Mouse (Mus musculus): ENCODE data around the gene Nrp1. TPM values are rescaled to one million over a fixed set of nuclear protein-coding genes. Genes with fewer than 3 reads are reported as not detected.

Gene Nrp1
- polyA plus RNA-seq, 1 experiment from 2014 or later, result 138 TPM

DNA sequence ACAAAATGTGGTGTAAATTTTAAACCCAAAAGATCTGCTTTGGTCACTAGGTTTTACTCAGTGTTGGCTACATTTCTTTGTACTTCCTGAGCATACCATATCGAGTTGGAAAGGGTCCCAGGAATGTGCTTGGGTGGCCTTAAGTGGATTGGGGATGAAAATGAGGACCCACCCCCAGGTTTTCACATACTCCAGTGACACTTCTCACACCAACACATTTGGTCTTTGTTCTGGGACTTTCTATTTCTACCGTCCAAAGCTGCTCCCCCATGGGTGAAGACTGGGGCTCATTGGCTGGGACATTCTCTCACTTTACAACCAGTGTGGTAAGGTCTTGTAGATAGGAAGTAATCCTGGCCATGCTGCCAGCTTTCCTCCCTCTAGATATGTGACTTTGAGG, 111.7 kb downstream of the Nrp1 start:
- H3K27me3 ChIP-seq, result no peaks in the 10 kb centered on the region
- peak overlapping the region; percentile 59 for H3K27ac ChIP-seq
- peak; percentile 48; the same call in 1 of the 2 replicates for ATAC-seq (replicated peaks; ENCODE audit: insufficient number of reproducible peaks, insufficient read depth, low FRiP score, low read depth)
- no peaks in the 10 kb centered on the region for H3K9me3 ChIP-seq (replicated peaks)
- peaks cover 59% of the 10 kb centered on the region for H3K36me3 ChIP-seq
- H3K4me3 ChIP-seq, result no peak overlapping the region
- peaks cover 29% of the 10 kb centered on the region for H3K4me1 ChIP-seq (replicated peaks)
- H3K9ac ChIP-seq, result no peak overlapping the region
- WGBS, result 27% methylated on average over 2 of the region's 2 CpGs
- no peak overlapping the region for H3K4me2 ChIP-seq

DNA sequence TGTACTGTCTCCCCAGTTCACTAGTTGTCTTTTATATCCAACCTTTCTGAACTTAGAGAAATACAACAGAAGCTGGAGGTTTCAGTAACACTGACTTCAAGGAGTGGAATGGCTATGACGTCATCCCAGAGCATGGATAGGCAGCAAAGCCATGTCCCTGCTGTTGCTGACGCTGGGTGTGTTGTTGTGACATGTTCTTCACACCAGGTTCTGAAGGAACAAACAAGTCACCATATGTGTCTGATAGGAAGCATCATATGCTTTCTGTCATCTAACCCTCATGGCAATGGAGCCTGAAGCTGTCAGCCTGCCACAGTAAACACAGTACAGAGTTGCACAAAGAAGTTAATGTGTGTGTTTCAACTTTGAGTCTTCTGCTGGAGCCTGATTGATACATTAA, 112.8 kb downstream of the Nrp1 start:
- H3K27ac ChIP-seq, result no peak overlapping the region
- peaks cover 57% of the 10 kb centered on the region for H3K36me3 ChIP-seq
- no peaks in the 10 kb centered on the region for H3K9me3 ChIP-seq (replicated peaks)

GRCm38 (mm10) chr8:128472871-128473270, 114.5 kb downstream of the Nrp1 start:
- Histone ChIP-seq H3K9me3 (replicated peaks) (no peaks in the 10 kb centered on the region), H3K9ac (no peak overlapping the region), H3K4me2 (no peak overlapping the region), H3K4me3 (no peak overlapping the region), H3K27me3 (no peaks in the 10 kb centered on the region), H3K27ac (no peak overlapping the region), H3K4me1 (replicated peaks) (peaks cover 20% of the 10 kb centered on the region), H3K36me3 (peaks cover 62% of the 10 kb centered on the region)
- ATAC-seq (replicated peaks; ENCODE audit: insufficient number of reproducible peaks, insufficient read depth, low FRiP score, low read depth), result no peak
- WGBS, result 87% methylated on average over 2 of the region's 2 CpGs

More for the DNA sequence above, 112.8 kb downstream of the Nrp1 start:
- H3K4me1 ChIP-seq (replicated peaks), result peaks cover 29% of the 10 kb centered on the region
- H3K9ac ChIP-seq, result no peak overlapping the region
- 83% methylated on average over 2 of the region's 2 CpGs for WGBS
- no peak overlapping the region for H3K4me2 ChIP-seq
- H3K4me3 ChIP-seq, result no peak overlapping the region
- no peak for ATAC-seq (replicated peaks; ENCODE audit: insufficient number of reproducible peaks, insufficient read depth, low FRiP score, low read depth)
- no peaks in the 10 kb centered on the region for H3K27me3 ChIP-seq

DNA sequence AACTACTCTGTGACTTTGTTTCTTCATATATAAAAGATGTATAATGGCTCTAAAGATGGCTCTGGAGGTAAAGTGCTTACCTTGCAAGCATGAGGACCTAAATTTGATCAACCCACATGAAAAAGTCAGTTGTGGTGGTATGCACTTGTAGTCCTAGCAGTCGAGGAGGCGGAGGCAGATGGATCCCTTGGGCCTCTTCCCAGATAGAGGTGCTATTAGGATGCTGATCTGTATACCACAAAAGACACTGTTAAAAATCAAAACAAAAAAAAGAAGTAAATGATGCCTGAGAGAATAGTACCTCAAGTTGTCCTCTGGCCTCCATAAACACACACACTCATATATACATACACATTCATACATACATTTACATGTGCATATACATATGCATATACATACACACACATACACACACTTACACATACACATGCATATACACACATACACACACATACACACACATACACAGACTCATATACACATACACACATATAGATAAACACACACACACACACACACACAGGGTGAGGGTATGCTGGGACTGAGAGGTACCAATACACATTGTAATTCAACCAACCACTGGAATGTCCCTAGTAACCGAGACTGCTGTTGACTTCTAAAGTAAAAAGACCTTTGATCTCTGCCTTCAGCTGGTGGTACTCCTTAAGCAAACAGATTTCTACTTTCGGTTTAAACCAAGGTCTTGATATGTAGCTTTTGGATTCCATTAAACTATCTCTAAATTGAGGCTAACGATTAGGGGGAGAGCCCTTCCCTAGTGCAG, 115.2 kb downstream of the Nrp1 start:
- Histone ChIP-seq H3K9me3 (replicated peaks) (no peaks in the 10 kb centered on the region), H3K9ac (no peak overlapping the region), H3K4me2 (no peak overlapping the region), H3K27me3 (no peaks in the 10 kb centered on the region), H3K36me3 (peaks cover 60% of the 10 kb centered on the region), H3K27ac (no peak overlapping the region), H3K4me3 (no peak overlapping the region), H3K4me1 (replicated peaks) (peaks cover 22% of the 10 kb centered on the region)
- 72% methylated on average over 5 of the region's 5 CpGs for WGBS
- ATAC-seq (replicated peaks; ENCODE audit: insufficient number of reproducible peaks, insufficient read depth, low FRiP score, low read depth), result no peak

GRCm38 (mm10) chr8:128474614-128475013, 116.2 kb downstream of the Nrp1 start:
- Histone ChIP-seq H3K36me3 (peaks cover 57% of the 10 kb centered on the region), H3K27me3 (no peaks in the 10 kb centered on the region), H3K9ac (no peak overlapping the region), H3K4me2 (no peak overlapping the region), H3K4me3 (no peak overlapping the region), H3K9me3 (replicated peaks) (no peaks in the 10 kb centered on the region), H3K4me1 (replicated peaks) (peaks cover 15% of the 10 kb centered on the region), H3K27ac (no peak overlapping the region)
- 54% methylated on average over 2 of the region's 2 CpGs for WGBS
- ATAC-seq (replicated peaks; ENCODE audit: insufficient number of reproducible peaks, insufficient read depth, low FRiP score, low read depth), result no peak

DNA sequence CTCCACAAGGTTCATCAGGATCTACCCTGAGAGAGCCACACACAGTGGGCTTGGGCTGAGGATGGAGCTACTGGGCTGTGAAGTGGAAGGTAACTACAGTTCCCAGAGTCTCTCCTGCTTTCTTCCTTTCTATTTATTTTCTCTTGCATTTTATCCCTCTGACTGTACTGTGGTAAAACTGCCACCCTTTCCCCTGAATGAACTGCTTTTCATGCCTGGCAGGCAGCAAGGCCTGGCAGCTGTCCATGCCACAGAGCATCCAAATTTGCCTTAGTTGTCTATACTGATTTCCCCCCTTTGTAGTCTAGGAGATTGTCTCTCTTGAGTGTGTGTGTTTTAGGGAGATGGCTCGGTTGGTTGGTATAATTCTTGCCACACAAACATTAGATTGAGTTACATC, 117.8 kb downstream of the Nrp1 start:
- Histone ChIP-seq H3K4me2 (no peak overlapping the region), H3K9ac (no peak overlapping the region), H3K9me3 (replicated peaks) (no peaks in the 10 kb centered on the region), H3K27me3 (no peaks in the 10 kb centered on the region), H3K4me1 (replicated peaks) (peaks cover 8% of the 10 kb centered on the region), H3K4me3 (no peak overlapping the region), H3K27ac (no peak overlapping the region), H3K36me3 (peaks cover 57% of the 10 kb centered on the region)
- WGBS, result 85% methylated on average over 1 of the region's 1 CpGs
- ATAC-seq (replicated peaks; ENCODE audit: insufficient number of reproducible peaks, insufficient read depth, low FRiP score, low read depth), result no peak

DNA sequence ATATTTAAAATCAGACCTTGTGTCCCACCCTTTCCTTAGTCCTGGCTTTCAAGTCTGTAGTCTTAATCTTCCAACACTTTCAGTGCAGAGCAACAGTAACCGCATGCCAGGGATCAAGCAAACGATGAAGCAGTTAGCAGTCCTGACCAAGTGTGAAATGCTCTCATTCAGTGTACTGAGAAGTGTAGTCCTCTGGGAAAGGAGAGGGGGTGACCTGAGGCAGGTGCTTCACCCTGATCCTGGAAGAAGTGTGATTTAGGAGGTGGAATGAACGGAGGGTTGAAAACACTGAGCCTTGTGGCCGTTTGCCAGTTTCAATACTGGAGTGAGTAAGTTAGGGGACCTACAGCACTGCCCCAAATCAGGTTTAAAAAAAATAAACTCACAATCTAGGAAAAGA, 119.6 kb downstream of the Nrp1 start:
- no peak overlapping the region for H3K4me3 ChIP-seq
- 78% methylated on average over 4 of the region's 4 CpGs for WGBS
- ATAC-seq (replicated peaks; ENCODE audit: insufficient number of reproducible peaks, insufficient read depth, low FRiP score, low read depth), result no peak

DNA sequence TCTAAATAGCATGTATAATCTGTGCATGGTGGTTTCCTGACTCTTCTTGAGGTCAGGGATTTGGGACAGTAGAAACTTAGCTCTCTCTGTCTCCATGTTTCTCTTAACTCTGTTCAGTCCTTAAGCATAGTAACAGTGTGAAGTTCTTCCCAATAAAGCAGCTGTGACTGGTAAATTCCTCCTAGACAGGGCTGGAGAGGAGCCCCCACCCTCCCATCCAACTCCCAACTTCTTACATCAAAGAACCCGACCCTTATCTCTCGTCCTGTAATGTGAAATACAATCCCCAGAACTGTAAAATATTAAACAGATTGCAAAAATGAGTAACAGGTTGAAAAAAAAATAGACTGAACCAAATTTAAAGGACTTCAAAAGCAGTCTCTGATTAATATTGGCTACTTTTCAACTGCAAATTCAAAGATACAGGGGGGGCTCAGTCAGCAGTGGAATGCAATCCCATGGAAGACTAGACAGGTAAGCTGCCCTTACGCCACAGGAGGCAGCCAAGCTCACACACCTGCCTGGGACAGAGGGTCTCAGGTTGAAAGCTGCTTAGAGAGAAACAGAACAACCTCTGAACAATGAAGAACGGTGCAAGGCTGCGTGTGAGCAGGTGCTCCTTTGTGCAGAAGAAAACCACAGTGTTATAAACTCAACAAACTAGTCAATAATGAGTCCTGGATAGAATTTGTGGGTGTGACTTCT, 121.1 kb downstream of the Nrp1 start:
- peak overlapping the region; percentile 33; the same call in 1 of the 2 replicates for H3K27ac ChIP-seq
- ATAC-seq (replicated peaks; ENCODE audit: insufficient number of reproducible peaks, insufficient read depth, low FRiP score, low read depth), result no peak
- H3K36me3 ChIP-seq, result peaks cover 72% of the 10 kb centered on the region
- H3K4me1 ChIP-seq (replicated peaks), result peaks cover 12% of the 10 kb centered on the region
- no peak overlapping the region for H3K4me2 ChIP-seq
- no peak overlapping the region for H3K9ac ChIP-seq
- WGBS, result 74% methylated on average over 5 of the region's 5 CpGs
- no peaks in the 10 kb centered on the region for H3K27me3 ChIP-seq
- H3K4me3 ChIP-seq, result no peak overlapping the region
- no peaks in the 10 kb centered on the region for H3K9me3 ChIP-seq (replicated peaks)

More for the DNA sequence above, 119.6 kb downstream of the Nrp1 start:
- H3K4me2 ChIP-seq, result no peak overlapping the region
- peaks cover 9% of the 10 kb centered on the region for H3K4me1 ChIP-seq (replicated peaks)
- peaks cover 69% of the 10 kb centered on the region for H3K36me3 ChIP-seq
- H3K27ac ChIP-seq, result peak overlapping the region; percentile 31; the same call in 1 of the 2 replicates
- H3K9ac ChIP-seq, result no peak overlapping the region
- H3K27me3 ChIP-seq, result no peaks in the 10 kb centered on the region
- H3K9me3 ChIP-seq (replicated peaks), result no peaks in the 10 kb centered on the region

DNA sequence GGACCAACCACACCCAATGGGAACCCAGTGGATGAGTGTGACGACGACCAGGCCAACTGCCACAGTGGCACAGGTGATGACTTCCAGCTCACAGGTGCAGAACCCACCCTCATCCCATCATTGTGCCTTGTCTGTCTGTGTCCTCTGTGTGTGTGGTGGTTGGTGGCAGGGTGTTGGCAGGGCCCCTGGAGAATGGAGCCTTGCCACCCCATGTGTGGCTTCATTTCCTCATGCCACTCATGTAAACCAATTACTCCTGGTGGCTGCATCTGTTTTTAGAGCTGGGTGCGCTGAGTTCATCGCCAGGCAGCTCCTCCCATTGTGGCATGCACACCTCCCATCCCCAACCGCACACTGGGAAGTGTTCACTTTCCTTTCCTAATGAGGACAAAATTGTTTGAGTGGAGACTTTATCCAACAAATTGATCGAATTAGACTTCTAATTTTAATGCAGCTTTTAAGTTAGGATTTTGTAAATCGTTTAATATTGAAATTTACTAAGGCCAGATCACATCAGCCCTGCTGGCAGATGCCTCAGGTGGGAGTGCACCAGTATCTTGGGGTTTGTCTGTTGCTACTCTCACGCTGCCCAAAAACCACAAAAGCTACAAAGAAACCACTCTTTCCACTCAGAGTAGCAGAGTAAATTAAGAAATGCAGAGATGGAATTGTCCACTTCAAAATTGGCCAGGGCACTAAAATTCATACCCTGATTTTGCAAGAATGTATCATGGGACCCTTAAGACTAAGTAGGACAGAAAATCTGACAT, 122.7 kb downstream of the Nrp1 start:
- H3K9ac ChIP-seq, result no peak overlapping the region
- no peaks in the 10 kb centered on the region for H3K9me3 ChIP-seq (replicated peaks)
- WGBS, result 74% methylated on average over 8 of the region's 8 CpGs
- ATAC-seq (replicated peaks; ENCODE audit: insufficient number of reproducible peaks, insufficient read depth, low FRiP score, low read depth), result peak; percentile 68; the same call in 1 of the 2 replicates
- no peak overlapping the region for H3K4me2 ChIP-seq
- H3K4me3 ChIP-seq, result no peak overlapping the region
- peak overlapping the region; percentile 24; the same call in 1 of the 2 replicates for H3K27ac ChIP-seq
- H3K4me1 ChIP-seq (replicated peaks), result peaks cover 21% of the 10 kb centered on the region
- H3K27me3 ChIP-seq, result no peaks in the 10 kb centered on the region
- H3K36me3 ChIP-seq, result peaks cover 66% of the 10 kb centered on the region

DNA sequence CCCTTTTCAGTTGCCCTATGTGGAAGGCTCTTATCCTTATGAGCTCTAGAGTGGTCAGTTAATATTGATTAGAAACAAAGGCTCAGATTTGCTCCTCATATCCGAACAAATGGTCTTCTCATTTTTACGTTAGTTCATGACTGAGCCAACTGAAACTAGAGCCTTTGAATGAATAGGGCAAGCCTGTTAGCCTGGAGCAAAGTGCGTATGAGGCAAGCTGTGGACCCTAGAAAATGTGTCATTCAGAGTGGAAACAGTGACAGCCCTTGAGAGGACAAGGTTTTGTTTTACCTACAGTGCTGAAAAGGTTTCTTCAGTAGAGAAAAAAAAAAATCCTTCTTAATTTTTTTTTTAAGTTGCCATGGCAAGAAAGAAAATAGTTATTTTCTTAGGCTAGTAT, 124.9 kb downstream of the Nrp1 start:
- Histone ChIP-seq H3K4me3 (no peak overlapping the region), H3K4me1 (replicated peaks) (peaks cover 33% of the 10 kb centered on the region), H3K36me3 (peaks cover 65% of the 10 kb centered on the region), H3K27ac (no peak overlapping the region), H3K27me3 (no peaks in the 10 kb centered on the region), H3K9ac (no peak overlapping the region), H3K4me2 (no peak overlapping the region), H3K9me3 (replicated peaks) (no peaks in the 10 kb centered on the region)
- WGBS, result 79% methylated on average over 3 of the region's 3 CpGs
- ATAC-seq (replicated peaks; ENCODE audit: insufficient number of reproducible peaks, insufficient read depth, low FRiP score, low read depth), result no peak

DNA sequence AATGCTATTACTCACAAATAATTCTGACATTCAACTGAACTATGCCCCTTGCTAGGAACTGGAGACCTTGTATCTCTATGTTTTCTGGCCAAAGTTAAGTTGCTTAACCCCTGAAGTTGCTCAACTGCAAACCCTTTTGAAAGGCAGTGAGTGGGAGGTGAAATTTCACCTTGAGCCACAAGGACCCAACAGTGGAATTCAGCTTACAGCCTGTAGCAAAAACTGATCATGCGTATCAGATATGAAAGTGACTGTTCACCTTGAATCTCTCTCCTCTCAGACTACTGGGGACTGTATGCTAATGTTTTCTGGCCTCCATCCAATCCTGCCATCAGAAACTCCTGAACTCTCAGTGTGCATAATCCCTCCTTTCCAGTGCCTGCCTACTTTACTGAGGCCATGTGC, 126.3 kb downstream of the Nrp1 start:
- ATAC-seq (replicated peaks; ENCODE audit: insufficient number of reproducible peaks, insufficient read depth, low FRiP score, low read depth), result no peak
- Histone ChIP-seq H3K27ac (peak overlapping the region; percentile 69), H3K27me3 (no peaks in the 10 kb centered on the region), H3K9me3 (replicated peaks) (no peaks in the 10 kb centered on the region), H3K4me3 (no peak overlapping the region), H3K36me3 (peaks cover 70% of the 10 kb centered on the region), H3K4me2 (no peak overlapping the region), H3K4me1 (replicated peaks) (peaks cover 37% of the 10 kb centered on the region), H3K9ac (no peak overlapping the region)
- 59% methylated on average over 1 of the region's 1 CpGs for WGBS

Measured in heart, embryonic 15.5 days (tissue).